Mouse (Mus musculus): ENCODE measurements around the gene Rnft2. TPM values are rescaled to one million over a fixed set of nuclear protein-coding genes. Genes with fewer than 3 reads are reported as not detected.

Gene Rnft2
- polyA plus RNA-seq, 1 experiment from 2014 or later: 4.3 TPM

DNA sequence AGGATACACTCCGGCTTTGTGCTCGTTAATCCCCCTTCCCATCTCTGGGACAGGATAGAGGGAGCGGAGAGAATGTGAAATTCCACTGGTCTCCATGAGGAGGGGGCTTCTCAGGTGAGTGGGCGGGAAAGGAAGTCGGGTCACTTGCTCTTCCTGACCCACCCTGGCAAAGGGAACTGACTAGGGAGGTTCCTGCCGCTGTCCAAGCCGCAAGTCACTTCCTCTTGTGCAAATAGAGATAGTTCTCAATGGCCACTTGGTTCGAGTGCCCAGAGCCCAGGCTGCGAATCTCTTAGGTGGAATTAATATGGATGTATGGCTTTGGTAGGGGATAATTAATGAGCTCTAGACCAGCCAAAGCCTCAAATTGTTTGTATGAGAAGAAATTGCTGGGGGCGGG is 15.1 kb upstream of the Rnft2 start:
- H3K27ac ChIP-seq (ENCODE audit: low read depth, low read length): no peak overlapping the region
- H3K9ac ChIP-seq (ENCODE audit: low read length): no peak overlapping the region
- H3K27me3 ChIP-seq (ENCODE audit: control insufficient read depth, insufficient read depth, low read length): no peaks in the 10 kb centered on the region
- DNase-seq (ENCODE audit: low spot score) (no peak), ATAC-seq (ENCODE audit: insufficient read depth, low FRiP score, low TSS enrichment) (no peak)
- peaks cover 22% of the 10 kb centered on the region for H3K36me3 ChIP-seq (ENCODE audit: control insufficient read depth, insufficient read depth, low read length)
- no peaks in the 10 kb centered on the region for H3K4me1 ChIP-seq (ENCODE audit: control insufficient read depth, insufficient read depth, low read length)
- H3K9me3 ChIP-seq (ENCODE audit: control insufficient read depth, low read length): no peaks in the 10 kb centered on the region
- 91% methylated on average over 10 of the region's 10 CpGs for WGBS
- H3K4me3 ChIP-seq (ENCODE audit: low read depth, low read length): no peak overlapping the region
- H3K4me2 ChIP-seq (ENCODE audit: low read depth): no peak overlapping the region

DNA sequence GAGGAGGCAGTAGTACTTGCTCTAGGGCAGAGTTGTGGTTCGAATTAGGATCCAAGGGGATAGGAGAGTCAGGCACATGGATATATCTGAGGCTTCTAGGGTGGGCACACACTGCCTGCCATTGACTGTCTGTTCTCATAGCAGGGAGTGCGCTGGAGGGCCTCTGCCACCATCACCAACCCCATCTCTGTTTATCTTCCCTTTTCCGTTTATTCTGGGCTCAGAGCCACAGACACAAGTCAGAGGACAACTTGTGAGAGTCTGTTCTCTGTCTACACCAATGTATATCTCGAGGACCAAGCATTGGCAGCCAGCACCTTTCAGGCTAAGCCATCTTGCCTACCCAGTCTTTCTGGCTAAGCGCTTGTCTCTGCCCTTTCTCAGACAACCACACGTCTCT is 14.7 kb upstream of the Rnft2 start:
- 91% methylated on average over 6 of the region's 6 CpGs for whole genome bisulfite sequencing
- peaks cover 22% of the 10 kb centered on the region for H3K36me3 ChIP-seq (ENCODE audit: control insufficient read depth, insufficient read depth, low read length)

DNA sequence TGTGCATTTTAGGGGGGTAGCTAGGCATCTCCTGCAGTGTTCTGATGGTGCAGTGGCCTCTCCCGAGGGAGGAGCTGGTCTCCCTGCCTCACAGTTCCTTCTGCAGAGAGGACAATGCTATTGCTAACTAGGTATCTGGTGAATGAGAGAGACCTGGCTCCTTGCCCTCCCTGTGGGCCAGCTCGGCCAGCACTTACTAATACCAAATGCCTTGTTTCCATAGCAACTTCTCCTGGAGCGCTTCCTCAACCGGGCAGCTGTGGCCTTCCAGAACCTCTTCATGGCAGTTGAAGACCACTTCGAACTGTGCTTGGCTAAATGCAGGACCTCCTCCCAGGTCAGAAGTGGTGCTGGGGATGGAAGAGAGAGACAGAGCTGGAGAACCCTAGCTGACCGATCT is 14.2 kb upstream of the Rnft2 start:
- peaks cover 22% of the 10 kb centered on the region for H3K36me3 ChIP-seq (ENCODE audit: control insufficient read depth, insufficient read depth, low read length)
- H3K9ac ChIP-seq (ENCODE audit: low read length): no peak overlapping the region
- H3K27me3 ChIP-seq (ENCODE audit: control insufficient read depth, insufficient read depth, low read length): no peaks in the 10 kb centered on the region
- H3K27ac ChIP-seq (ENCODE audit: low read depth, low read length): no peak overlapping the region
- no peak for DNase-seq (ENCODE audit: low spot score)
- no peaks in the 10 kb centered on the region for H3K4me1 ChIP-seq (ENCODE audit: control insufficient read depth, insufficient read depth, low read length)
- no peak for ATAC-seq (ENCODE audit: insufficient read depth, low FRiP score, low TSS enrichment)
- H3K4me2 ChIP-seq (ENCODE audit: low read depth): no peak overlapping the region
- H3K9me3 ChIP-seq (ENCODE audit: control insufficient read depth, low read length): no peaks in the 10 kb centered on the region
- WGBS: 88% methylated on average over 6 of the region's 6 CpGs
- H3K4me3 ChIP-seq (ENCODE audit: low read depth, low read length): no peak overlapping the region

More for the DNA sequence above, 14.7 kb upstream of the Rnft2 start:
- DNase-seq (ENCODE audit: low spot score): no peak
- Histone ChIP-seq H3K4me3 (ENCODE audit: low read depth, low read length) (no peak overlapping the region), H3K4me2 (ENCODE audit: low read depth) (no peak overlapping the region), H3K27ac (ENCODE audit: low read depth, low read length) (no peak overlapping the region), H3K27me3 (ENCODE audit: control insufficient read depth, insufficient read depth, low read length) (no peaks in the 10 kb centered on the region), H3K9me3 (ENCODE audit: control insufficient read depth, low read length) (no peaks in the 10 kb centered on the region), H3K9ac (ENCODE audit: low read length) (no peak overlapping the region), H3K4me1 (ENCODE audit: control insufficient read depth, insufficient read depth, low read length) (no peaks in the 10 kb centered on the region)
- ATAC-seq (ENCODE audit: insufficient read depth, low FRiP score, low TSS enrichment): no peak

DNA sequence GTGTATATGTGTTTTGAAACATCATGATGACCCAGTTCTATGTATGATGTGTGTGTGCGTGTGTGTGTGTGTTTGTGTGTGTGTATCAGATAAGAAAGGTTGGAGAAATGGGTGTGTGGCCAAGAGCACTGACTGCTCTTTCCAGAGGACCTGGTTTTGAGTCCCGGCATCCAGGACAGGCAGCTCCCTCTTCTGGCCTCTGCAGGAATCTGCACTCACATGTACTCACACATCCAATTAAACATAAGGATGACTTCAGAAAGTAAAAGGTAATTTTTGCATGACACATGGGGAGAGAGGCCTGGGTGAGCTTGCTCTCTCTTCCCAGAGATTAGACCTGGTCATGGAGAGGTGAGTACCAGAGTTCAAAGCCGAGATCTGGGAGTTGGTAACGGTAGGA is 12.1 kb upstream of the Rnft2 start:
- DNase-seq (ENCODE audit: low spot score): no peak
- ATAC-seq (ENCODE audit: insufficient read depth, low FRiP score, low TSS enrichment): no peak
- Histone ChIP-seq H3K4me3 (ENCODE audit: low read depth, low read length) (no peak overlapping the region), H3K27ac (ENCODE audit: low read depth, low read length) (no peak overlapping the region), H3K36me3 (ENCODE audit: control insufficient read depth, insufficient read depth, low read length) (peaks cover 19% of the 10 kb centered on the region), H3K4me2 (ENCODE audit: low read depth) (no peak overlapping the region), H3K27me3 (ENCODE audit: control insufficient read depth, insufficient read depth, low read length) (no peaks in the 10 kb centered on the region), H3K9ac (ENCODE audit: low read length) (no peak overlapping the region), H3K4me1 (ENCODE audit: control insufficient read depth, insufficient read depth, low read length) (no peaks in the 10 kb centered on the region), H3K9me3 (ENCODE audit: control insufficient read depth, low read length) (no peaks in the 10 kb centered on the region)
- 97% methylated on average over 4 of the region's 4 CpGs for WGBS

DNA sequence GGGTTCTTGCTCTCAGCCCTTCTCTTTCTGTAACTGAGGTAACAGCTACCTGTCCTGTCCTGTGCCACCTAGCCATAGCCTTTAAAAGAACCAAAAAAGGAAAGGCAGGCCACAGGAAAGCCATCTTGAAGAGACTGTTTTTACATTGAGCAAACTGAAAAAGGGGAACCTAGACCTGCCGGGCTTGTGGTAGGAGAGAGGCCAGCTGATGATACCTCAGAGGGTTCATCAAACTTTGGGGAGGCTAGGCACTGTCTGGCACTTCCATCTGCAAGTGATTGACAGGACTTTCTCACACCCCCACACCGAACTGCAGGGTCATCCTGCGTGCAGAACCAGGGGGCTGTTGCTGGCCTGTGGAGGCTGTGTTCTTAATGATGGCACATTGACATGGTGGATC is 8.6 kb upstream of the Rnft2 start:
- no peak for ATAC-seq (ENCODE audit: insufficient read depth, low FRiP score, low TSS enrichment)
- 86% methylated on average over 3 of the region's 3 CpGs for WGBS
- Histone ChIP-seq H3K36me3 (ENCODE audit: control insufficient read depth, insufficient read depth, low read length) (peaks cover 5% of the 10 kb centered on the region), H3K4me3 (ENCODE audit: low read depth, low read length) (no peak overlapping the region), H3K9ac (ENCODE audit: low read length) (no peak overlapping the region), H3K4me1 (ENCODE audit: control insufficient read depth, insufficient read depth, low read length) (no peaks in the 10 kb centered on the region), H3K4me2 (ENCODE audit: low read depth) (no peak overlapping the region), H3K27me3 (ENCODE audit: control insufficient read depth, insufficient read depth, low read length) (no peaks in the 10 kb centered on the region), H3K9me3 (ENCODE audit: control insufficient read depth, low read length) (no peaks in the 10 kb centered on the region), H3K27ac (ENCODE audit: low read depth, low read length) (no peak overlapping the region)
- no peak for DNase-seq (ENCODE audit: low spot score)

DNA sequence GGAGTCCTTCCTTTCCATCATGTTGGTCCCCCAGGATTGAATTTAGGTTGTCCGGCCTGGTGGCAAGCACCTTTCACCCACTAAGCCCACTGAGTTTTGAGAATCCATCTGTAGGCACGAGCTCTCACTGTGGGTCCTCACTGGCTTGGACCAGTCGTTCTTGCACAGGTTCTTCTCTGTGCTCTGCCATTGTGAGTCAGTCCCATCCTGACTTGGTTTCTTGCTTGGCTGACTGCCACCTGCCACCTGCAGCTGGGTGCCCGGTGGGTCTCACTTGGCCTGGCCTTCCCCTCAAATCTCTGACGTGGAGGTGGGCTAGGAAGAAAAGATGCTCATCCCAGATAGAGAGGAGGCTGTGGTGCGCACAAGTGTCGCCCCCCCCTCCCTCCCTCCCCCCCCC is 6.1 kb upstream of the Rnft2 start:
- Histone ChIP-seq H3K9me3 (ENCODE audit: control insufficient read depth, low read length) (no peaks in the 10 kb centered on the region), H3K4me2 (ENCODE audit: low read depth) (no peak overlapping the region), H3K36me3 (ENCODE audit: control insufficient read depth, insufficient read depth, low read length) (no peaks in the 10 kb centered on the region; the same call in none of the 2 replicates), H3K4me3 (ENCODE audit: low read depth, low read length) (no peak overlapping the region), H3K27ac (ENCODE audit: low read depth, low read length) (no peak overlapping the region), H3K27me3 (ENCODE audit: control insufficient read depth, insufficient read depth, low read length) (no peaks in the 10 kb centered on the region), H3K9ac (ENCODE audit: low read length) (no peak overlapping the region), H3K4me1 (ENCODE audit: control insufficient read depth, insufficient read depth, low read length) (peaks cover 7% of the 10 kb centered on the region)
- ATAC-seq (ENCODE audit: insufficient read depth, low FRiP score, low TSS enrichment) (no peak), DNase-seq (ENCODE audit: low spot score) (no peak)
- WGBS: 89% methylated on average over 7 of the region's 7 CpGs

DNA sequence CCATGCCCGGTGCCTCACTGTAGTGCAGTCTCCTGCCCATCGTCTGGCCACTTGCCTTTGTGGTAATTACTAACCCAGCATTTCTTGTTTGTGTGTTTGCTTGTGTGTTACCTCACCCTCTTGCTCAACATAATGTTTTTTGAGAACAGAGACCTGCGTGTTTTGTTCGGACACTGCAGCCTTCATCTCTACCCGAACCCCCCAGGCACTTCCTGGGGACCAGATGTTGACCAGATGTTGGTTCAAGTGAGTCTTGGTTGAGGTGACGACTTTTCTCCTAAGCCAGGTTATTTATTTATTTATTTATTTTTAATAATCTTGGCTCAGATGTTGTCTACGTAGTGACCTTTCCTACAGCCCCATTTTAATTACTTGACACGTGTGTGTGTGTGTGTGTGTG is 2.5 kb upstream of the Rnft2 start:
- Histone ChIP-seq H3K4me2 (ENCODE audit: low read depth) (no peak overlapping the region), H3K27ac (ENCODE audit: low read depth, low read length) (no peak overlapping the region), H3K9ac (ENCODE audit: low read length) (no peak overlapping the region), H3K9me3 (ENCODE audit: control insufficient read depth, low read length) (no peaks in the 10 kb centered on the region), H3K27me3 (ENCODE audit: control insufficient read depth, insufficient read depth, low read length) (no peaks in the 10 kb centered on the region), H3K4me1 (ENCODE audit: control insufficient read depth, insufficient read depth, low read length) (peaks cover 7% of the 10 kb centered on the region), H3K36me3 (ENCODE audit: control insufficient read depth, insufficient read depth, low read length) (no peaks in the 10 kb centered on the region; the same call in 1 of the 2 replicates), H3K4me3 (ENCODE audit: low read depth, low read length) (no peak overlapping the region)
- ATAC-seq (ENCODE audit: insufficient read depth, low FRiP score, low TSS enrichment): no peak
- DNase-seq (ENCODE audit: low spot score): no peak
- WGBS: 77% methylated on average over 8 of the region's 8 CpGs

DNA sequence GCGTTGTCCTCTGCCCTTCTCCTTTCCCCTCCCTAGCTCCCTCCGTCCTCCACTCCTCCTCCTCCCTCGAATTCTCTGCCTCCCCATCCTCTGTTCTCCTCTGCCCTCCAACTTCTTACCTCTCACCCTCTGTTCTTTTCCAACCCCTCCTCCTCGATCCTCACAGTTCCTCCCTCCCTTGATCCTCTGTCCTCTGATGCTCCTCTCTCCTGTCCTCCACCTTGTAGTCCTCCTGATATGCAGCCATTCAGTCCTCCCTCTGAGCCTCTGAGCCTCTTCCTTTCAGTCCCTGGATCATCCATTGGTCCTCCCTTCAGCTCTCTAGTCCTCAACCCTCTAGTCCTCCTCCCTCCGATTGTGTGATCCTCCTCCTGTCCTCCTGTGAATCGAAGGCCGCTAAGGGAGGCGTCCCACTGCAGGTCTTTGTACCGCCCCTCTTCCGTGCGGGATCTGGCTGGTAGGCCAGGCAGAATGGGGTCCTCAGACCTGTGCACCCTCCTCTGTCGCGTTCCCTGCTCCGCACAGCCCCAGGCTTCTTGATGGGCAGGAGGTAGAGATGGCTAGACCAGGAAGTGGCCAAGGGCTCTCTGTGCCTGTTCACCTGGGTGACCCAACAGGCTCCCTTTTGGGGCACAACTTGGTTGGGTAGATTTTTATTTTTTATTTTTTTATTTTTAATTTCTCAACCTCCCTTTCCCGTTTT is 841 bp upstream of the Rnft2 start:
- peak overlapping the region; percentile 36 for H3K9ac ChIP-seq (ENCODE audit: low read length)
- peak overlapping the region; percentile 59 for H3K4me3 ChIP-seq (ENCODE audit: low read depth, low read length)
- peak; percentile 20; the same call in 1 of the 2 replicates for ATAC-seq (ENCODE audit: insufficient read depth, low FRiP score, low TSS enrichment)
- H3K36me3 ChIP-seq (ENCODE audit: control insufficient read depth, insufficient read depth, low read length): peaks cover 2% of the 10 kb centered on the region; the same call in 1 of the 2 replicates
- no peaks in the 10 kb centered on the region for H3K27me3 ChIP-seq (ENCODE audit: control insufficient read depth, insufficient read depth, low read length)
- H3K4me1 ChIP-seq (ENCODE audit: control insufficient read depth, insufficient read depth, low read length): peaks cover 7% of the 10 kb centered on the region
- 7% methylated on average over 15 of the region's 15 CpGs for WGBS
- peak; percentile 39 for DNase-seq (ENCODE audit: low spot score)
- H3K27ac ChIP-seq (ENCODE audit: low read depth, low read length): peak overlapping the region; percentile 31; the same call in 1 of the 2 replicates
- no peaks in the 10 kb centered on the region for H3K9me3 ChIP-seq (ENCODE audit: control insufficient read depth, low read length)
- peak overlapping the region; percentile 49 for H3K4me2 ChIP-seq (ENCODE audit: low read depth)

DNA sequence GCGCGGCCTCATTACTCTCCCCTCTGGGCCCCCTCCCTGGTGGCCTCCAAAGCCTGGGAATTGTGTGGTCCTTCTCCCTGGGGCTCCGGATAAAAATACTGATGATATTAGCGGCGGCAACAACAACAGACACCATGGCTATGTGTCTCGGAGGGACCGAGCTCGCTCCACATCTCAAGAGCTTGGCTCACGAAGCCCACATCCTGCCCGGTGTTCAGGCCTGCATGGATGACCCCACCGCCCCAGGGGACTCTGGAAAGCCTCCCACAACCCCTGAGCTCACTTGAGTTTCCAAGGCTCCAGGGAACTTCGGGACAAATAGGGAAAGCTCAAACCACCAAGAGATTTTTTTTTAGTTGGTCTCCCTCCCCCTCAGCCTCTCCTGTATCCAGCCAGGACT is 5.2 kb downstream of the Rnft2 start:
- WGBS: 88% methylated on average over 12 of the region's 12 CpGs
- no peak overlapping the region for H3K4me3 ChIP-seq (ENCODE audit: low read depth, low read length)
- no peak overlapping the region for H3K4me2 ChIP-seq (ENCODE audit: low read depth)
- H3K9ac ChIP-seq (ENCODE audit: low read length): no peak overlapping the region
- no peaks in the 10 kb centered on the region for H3K9me3 ChIP-seq (ENCODE audit: control insufficient read depth, low read length)
- DNase-seq (ENCODE audit: low spot score) (no peak), ATAC-seq (ENCODE audit: insufficient read depth, low FRiP score, low TSS enrichment) (no peak)
- H3K4me1 ChIP-seq (ENCODE audit: control insufficient read depth, insufficient read depth, low read length): no peaks in the 10 kb centered on the region
- H3K27ac ChIP-seq (ENCODE audit: low read depth, low read length): no peak overlapping the region
- H3K36me3 ChIP-seq (ENCODE audit: control insufficient read depth, insufficient read depth, low read length): peaks cover 2% of the 10 kb centered on the region; the same call in 1 of the 2 replicates
- no peaks in the 10 kb centered on the region for H3K27me3 ChIP-seq (ENCODE audit: control insufficient read depth, insufficient read depth, low read length)

Data from neural tube, embryonic 11.5 days (tissue).